Mouse (Mus musculus) ES-Bruce4 (cell line): ENCODE results near the gene Hsd17b1. TPM values are rescaled to one million over a fixed set of nuclear protein-coding genes. Genes with fewer than 3 reads are reported as not detected.

Experiments
- H3K27ac ChIP-seq: 2 replicates; pipeline ENCODE4 v1.5.1; 2012; ENCODE audit warnings: low read length, inconsistent platforms; ENCODE audit not compliant: insufficient read depth
- H3K27me3 ChIP-seq: 2 replicates; pipeline ENCODE4 v1.6.1; 2012; ENCODE audit warnings: mild to moderate bottlenecking, low read length, inconsistent platforms; ENCODE audit not compliant: control insufficient read depth, poor library complexity, insufficient read depth, severe bottlenecking
- H3K36me3 ChIP-seq: 2 replicates; pipeline ENCODE4 v1.6.1; 2012; ENCODE audit warnings: inconsistent platforms, mild to moderate bottlenecking, low read length, moderate library complexity; ENCODE audit not compliant: control insufficient read depth, poor library complexity, insufficient read depth, severe bottlenecking
- H3K4me1 ChIP-seq: one replicate; pipeline ENCODE4 v1.8.1; 2011; ENCODE audit warnings: low read length; ENCODE audit not compliant: control insufficient read depth, insufficient read depth
- H3K4me3 ChIP-seq: 2 replicates; pipeline ENCODE4 v1.5.1; 2011; ENCODE audit warnings: low read depth, mild to moderate bottlenecking, low read length
- H3K9ac ChIP-seq: 2 replicates; pipeline ENCODE4 v1.6.1; 2012; ENCODE audit warnings: low read depth, mild to moderate bottlenecking, inconsistent platforms; ENCODE audit not compliant: poor library complexity, severe bottlenecking
- H3K9me3 ChIP-seq: replicated peaks from 2 replicates; pipeline ENCODE4 v1.6.1; 2012; ENCODE audit warnings: mild to moderate bottlenecking, low read length, inconsistent platforms; ENCODE audit not compliant: control insufficient read depth, poor library complexity, insufficient read depth, severe bottlenecking
- CTCF ChIP-seq: IDR thresholded peaks from one replicate; pipeline ENCODE4 v1.8.1; 2011; ENCODE audit warnings: low read depth, low read length
- EP300 ChIP-seq: IDR thresholded peaks from 2 replicates; pipeline ENCODE4 v1.6.1; 2011; ENCODE audit warnings: low read depth, low read length; ENCODE audit not compliant: insufficient read depth
- POLR2A ChIP-seq: IDR thresholded peaks from one replicate; pipeline ENCODE4 v1.8.1; 2011; ENCODE audit warnings: low read length; ENCODE audit not compliant: insufficient read depth
- polyA plus RNA-seq: library from polyadenylated mRNA; stranded (reverse); fragments of >200 nt; gene quantifications from 2 replicates; pipeline ENCODE4 v1.2.4, GENCODE M21; 2011; ENCODE audit warnings: low read depth; ENCODE audit not compliant: missing spikeins, insufficient read depth, insufficient read length

Gene Hsd17b1
- polyA plus RNA-seq, 1 experiment = 1.0 TPM

GRCm38 (mm10) chr11:101084811-101085210, 6.6 kb downstream of the Hsd17b1 start:
- 0 out of 2 replicates have a peak, but pooled peaks cover 2% of the 10 kb centered on the region for H3K27me3 ChIP-seq
- no peaks in the 10 kb centered on the region for H3K9me3 ChIP-seq
- no peak overlapping the region for H3K4me3 ChIP-seq
- H3K9ac ChIP-seq = no peak overlapping the region
- peaks cover 10% of the 10 kb centered on the region for H3K36me3 ChIP-seq
- TF ChIP-seq POLR2A (no peak), CTCF (no peak), EP300 (no peak)
- peaks cover 3% of the 10 kb centered on the region for H3K4me1 ChIP-seq
- H3K27ac ChIP-seq = no peak overlapping the region

GRCm38 (mm10) chr11:101085617-101086322, 7.6 kb downstream of the Hsd17b1 start:
- no peak for TF ChIP-seq EP300
- TF ChIP-seq CTCF = no peak
- no peak for TF ChIP-seq POLR2A
- no peak overlapping the region for H3K4me3 ChIP-seq

GRCm38 (mm10) chr11:101086323-101086674, 8.1 kb downstream of the Hsd17b1 start:
- TF ChIP-seq POLR2A (no peak), CTCF (no peak), EP300 (no peak)
- H3K9me3 ChIP-seq = no peaks in the 10 kb centered on the region
- H3K4me3 ChIP-seq = no peak overlapping the region
- peaks cover 22% of the 10 kb centered on the region for H3K36me3 ChIP-seq
- H3K27me3 ChIP-seq = no peaks in the 10 kb centered on the region
- peak overlapping the region; percentile 62; the same call in 1 of the 2 replicates for H3K27ac ChIP-seq
- H3K4me1 ChIP-seq = peaks cover 3% of the 10 kb centered on the region
- peak overlapping the region; percentile 74; the same call in 1 of the 2 replicates for H3K9ac ChIP-seq

More at GRCm38 (mm10) chr11:101085617-101086322, 7.6 kb downstream of the Hsd17b1 start:
- no peaks in the 10 kb centered on the region for H3K9me3 ChIP-seq
- H3K4me1 ChIP-seq = peaks cover 3% of the 10 kb centered on the region
- H3K36me3 ChIP-seq = peaks cover 18% of the 10 kb centered on the region
- 0 out of 2 replicates have a peak overlapping the region, but pooled peaks have one; percentile 74 for H3K9ac ChIP-seq
- H3K27me3 ChIP-seq = no peaks in the 10 kb centered on the region
- no peak overlapping the region for H3K27ac ChIP-seq

- H3K9ac ChIP-seq = peak within 1 kb of the TSS; percentile 74
- TF ChIP-seq EP300 = 0 out of 2 replicates have a peak, but pooled peaks have one; percentile 27
- TF ChIP-seq POLR2A = peak; percentile 52
- no peak for TF ChIP-seq CTCF
- peak within 1 kb of the TSS; percentile 62 for H3K27ac ChIP-seq
- H3K36me3 ChIP-seq = peaks cover 29% of the 10 kb centered on the region
- H3K4me3 ChIP-seq = peak within 1 kb of the TSS; percentile 68
- no peaks in the 10 kb centered on the region for H3K27me3 ChIP-seq
- H3K4me1 ChIP-seq = peaks cover 3% of the 10 kb centered on the region
- H3K9me3 ChIP-seq = no peaks in the 10 kb centered on the region
Measured at GRCm38 (mm10) chr11:101086756-101087681, 8.8 kb downstream of the Hsd17b1 start, which contains the start of gene Mlx. Gene Mlx (plus strand): TSS chr11:101087277.

- Histone ChIP-seq H3K27me3 (no peaks in the 10 kb centered on the region), H3K9me3 (no peaks in the 10 kb centered on the region), H3K36me3 (peaks cover 36% of the 10 kb centered on the region), H3K4me1 (peaks cover 3% of the 10 kb centered on the region), H3K4me3 (peak overlapping the region; percentile 68), H3K9ac (peak overlapping the region; percentile 74), H3K27ac (no peak overlapping the region)
- TF ChIP-seq CTCF = no peak
- no peak for TF ChIP-seq POLR2A
- no peak for TF ChIP-seq EP300
Measured at GRCm38 (mm10) chr11:101087682-101088055, 9.5 kb downstream of the Hsd17b1 start.
